Mouse (Mus musculus) T-cell, adult 2 months (primary cell): Measurements from ENCODE around the gene Olfr732.

Source experiments
- DNase-seq: peaks from one replicate; pipeline ENCODE4 v3.0.0; 2022; ENCODE audit warnings: low spot score

Gene Olfr732

DNA sequence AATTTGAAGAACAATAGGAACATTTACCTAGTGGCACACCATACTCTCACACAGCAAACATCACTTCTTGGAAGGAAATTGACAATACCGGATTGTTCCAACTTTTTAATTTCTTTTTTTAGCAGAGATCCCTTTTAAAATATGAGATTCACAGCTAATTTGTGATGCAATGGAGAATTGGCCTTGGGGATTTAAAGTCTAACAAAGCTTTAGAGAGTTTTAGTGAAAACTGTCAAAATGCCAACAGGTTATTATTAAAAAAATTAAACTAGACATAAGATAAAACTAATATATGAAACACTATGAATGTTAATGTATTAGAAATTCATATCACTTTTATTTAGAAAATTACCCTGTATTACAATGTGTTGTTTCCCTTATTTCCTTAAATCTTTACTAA lies at the start of gene Olfr732:
Olfr732 (minus strand) TSS at position 101 of the 400 bp plus-strand sequence.
- no peak for DNase-seq

DNA sequence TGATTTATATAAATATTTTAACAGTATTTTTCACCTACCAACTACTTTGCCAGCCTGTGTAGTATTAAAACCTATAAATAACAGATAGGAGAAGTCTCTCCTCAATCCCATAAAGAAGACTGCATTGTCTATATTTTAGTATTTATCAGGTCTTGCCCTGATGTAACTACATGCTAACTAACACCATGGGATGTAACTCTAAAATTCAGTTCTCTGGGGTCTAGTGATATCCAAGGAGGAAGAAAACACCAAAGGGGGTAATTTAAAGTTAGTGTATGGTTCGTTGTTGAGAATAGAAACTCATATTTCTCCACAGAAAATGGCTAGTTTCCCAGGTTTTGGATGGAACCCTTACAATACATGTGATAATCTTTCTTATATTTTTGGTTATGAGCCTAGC lies 42.7 kb upstream of the Olfr732 start, which contains the start of gene Olfr734:
Olfr734 (minus strand) TSS at position 101 of the 400 bp plus-strand sequence.
- DNase-seq: no peak

DNA sequence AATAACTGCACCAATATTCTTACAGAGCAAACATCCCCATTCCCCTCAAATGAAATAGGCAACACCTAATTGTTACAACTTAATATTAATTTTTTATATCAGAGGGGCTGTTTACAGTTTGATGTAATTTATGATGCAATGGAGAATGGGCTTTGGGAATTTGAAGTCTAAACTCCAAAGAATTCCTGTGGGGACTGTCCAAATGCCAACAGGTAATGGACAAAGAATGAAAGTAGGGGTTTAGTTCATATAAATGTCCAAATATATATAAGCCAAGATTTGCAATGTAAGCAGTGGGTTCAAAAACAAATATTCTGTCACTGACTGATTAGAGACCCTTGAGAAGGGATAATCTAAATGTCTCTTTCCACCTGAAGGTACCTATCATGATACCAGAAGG lies 17.4 kb upstream of the Olfr732 start, which contains the start of gene Olfr733:
Olfr733 (minus strand) TSS at position 101 of the 400 bp plus-strand sequence.
- DNase-seq: no peak

- no peak for DNase-seq
Observed at GRCm38 (mm10) chr14:50241766-50242165, 42.2 kb downstream of the Olfr732 start, which contains the start of gene Olfr731. Gene Olfr731 (minus strand): TSS chr14:50241866.
